Mouse (Mus musculus) B cell, adult 2 months (primary cell): ENCODE measurements around the gene Morn1.
A peak's percentile ranks its signal among the peaks of the same experiment; 100 is the strongest.

Experiments used
- DNase-seq, 2 experiments: peaks; one replicate each; pipeline ENCODE4 v3.0.0; 2022

Morn1 gene

DNA sequence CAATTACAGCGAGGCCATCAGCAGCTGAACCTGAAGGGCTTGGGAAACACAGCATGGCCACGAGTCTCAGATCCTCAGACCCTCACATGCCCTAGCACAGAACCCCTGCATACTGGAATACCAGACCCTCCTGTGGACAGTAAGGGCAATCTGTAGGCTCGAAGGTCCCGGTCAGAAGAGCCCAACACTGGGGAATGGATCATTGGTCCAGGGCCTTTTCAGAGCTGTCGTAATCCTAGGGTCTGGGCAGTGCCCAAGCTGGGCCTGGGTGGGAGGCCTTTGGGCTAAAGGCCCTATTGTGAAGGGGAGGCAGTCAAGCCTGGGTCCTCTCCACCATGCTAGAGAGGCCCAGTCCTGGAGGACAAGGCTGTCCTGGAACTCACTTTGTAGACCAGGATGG lies 56.5 kb downstream of the Morn1 start:
- no peak for DNase-seq

DNA sequence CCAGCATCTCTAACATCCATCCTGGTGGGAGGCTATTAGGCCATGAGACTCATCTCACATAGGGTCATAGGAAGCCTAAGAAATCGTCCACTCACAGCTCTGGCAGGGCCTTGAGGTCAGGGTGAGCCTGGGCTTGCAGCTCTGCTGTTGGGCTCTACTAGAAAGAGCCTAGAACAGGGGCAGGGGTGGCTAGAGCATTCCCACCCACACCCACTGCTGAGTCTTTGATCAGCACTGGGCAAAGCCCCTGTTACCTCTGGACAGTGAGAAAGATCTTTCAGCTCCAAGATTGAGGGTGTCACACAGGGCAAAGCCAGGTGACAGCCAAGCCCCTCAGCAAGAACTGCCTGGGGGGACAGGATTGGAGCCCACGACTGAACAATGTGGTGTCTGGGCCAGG lies 57.0 kb downstream of the Morn1 start:
- no peak for DNase-seq

DNA sequence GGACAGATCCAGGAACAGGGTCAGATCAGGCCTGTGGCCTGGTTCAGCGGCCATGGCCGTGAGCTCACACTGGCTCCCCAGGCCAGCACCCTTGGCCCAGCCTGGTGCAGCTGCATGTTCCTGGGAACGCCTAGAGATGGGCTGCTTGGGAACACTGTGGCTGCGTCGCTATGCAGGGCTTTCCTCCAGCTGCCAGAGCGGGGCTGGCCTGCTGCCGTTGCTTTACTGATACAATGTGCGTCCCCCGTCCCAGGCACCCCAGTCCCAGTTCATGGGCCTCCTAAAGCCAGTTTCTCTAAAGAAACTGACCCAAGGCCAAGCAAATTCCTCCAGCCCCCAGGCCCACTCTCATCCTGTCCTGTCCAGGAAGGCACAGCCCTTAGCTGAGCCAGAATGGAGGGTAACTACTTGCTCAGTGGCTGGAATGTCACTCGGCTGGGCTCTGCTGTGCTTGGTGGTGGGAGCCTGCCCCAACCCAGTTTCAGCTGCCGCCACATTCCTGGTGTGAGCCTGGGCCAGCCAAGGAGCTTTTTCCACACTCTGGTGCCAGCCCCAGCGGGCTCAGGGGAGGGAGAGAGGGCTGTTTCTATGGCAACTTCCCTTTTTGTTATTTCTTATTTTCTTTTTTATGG lies 57.6 kb downstream of the Morn1 start:
- no peak for DNase-seq

DNA sequence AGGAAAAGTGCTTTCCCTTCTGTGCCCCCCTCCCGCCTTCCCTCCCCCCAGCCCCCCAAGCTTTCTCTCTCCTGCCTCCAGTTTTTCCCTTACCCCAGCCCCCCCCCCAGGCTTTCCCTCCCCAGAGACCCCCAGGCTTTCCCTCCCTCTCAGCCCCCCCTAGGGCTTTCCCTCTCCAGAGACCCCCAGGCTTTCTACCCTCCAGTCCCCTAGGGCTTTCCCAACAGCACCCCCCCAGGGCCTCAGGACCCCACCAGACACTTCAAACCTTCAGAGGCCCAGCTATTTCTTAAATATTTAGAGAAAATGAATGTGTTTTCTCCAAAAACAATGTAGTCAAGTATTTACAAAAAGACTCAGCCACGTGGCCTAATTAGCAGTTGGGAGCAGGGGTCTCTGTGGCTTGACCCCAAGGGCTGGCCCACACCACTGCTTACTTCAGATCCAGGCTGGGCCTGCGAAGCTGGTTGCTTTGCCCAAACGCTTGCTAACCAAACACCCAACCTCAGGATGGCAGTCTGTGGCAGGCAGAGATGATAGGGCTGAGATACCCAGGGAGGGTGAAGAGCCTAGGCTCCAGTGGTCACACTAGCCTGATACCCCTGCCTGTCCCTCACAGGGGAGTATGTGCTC lies 58.3 kb downstream of the Morn1 start:
- no peak for DNase-seq

DNA sequence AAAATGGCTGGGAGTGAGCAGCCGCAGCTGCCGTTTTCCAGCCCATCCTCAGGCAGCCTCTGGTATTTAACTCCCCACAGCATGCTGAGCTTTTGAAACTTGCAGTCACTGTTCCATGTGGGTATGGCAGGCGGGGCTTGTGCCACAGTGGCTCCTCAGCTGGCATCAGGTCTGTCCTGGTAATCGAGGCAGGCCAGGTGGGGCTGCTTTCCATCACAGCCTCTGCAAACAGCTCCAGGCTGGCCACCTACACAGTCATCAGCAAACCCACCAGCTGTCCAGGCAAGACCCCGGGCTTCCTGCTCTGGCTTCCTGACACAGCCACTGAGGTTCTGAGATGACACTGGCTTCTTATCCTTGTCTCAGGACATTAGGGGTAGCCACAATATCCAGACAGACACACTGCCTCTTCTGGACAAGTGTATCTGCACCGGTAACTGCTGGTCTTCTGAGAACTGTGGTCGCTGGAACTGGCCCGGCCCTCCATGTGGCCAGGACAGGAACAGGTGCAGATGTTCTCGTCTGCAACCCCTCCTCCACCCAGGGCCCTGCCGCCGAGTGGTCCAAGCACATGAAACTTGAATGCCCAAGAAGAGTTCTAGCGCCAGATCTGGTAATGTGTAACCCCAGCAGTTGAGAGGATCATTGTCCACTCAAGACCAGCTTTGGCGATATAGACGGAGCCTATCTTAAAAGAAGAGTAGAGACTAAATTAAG lies 59.9 kb downstream of the Morn1 start:
- no peak for DNase-seq

DNA sequence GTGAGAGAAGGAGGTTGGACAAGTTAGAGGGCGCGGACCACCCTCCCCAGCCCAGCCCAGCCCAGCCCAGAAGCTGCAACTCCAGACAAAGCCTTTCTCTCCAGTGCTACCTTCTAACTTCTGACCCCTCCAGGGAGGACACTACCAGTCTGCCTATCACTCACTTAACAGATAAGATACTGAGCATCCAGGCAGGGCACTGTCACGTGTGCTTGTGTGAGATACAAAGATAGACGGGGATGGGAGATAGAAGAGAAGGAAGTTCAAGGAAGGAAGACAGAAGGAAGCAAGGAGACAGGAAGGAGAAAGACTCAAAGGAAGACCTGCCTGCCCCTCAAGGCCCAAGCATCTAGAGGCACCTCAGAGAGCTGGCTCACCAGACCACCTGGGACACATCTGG lies 62.1 kb downstream of the Morn1 start:
- no peak for DNase-seq

DNA sequence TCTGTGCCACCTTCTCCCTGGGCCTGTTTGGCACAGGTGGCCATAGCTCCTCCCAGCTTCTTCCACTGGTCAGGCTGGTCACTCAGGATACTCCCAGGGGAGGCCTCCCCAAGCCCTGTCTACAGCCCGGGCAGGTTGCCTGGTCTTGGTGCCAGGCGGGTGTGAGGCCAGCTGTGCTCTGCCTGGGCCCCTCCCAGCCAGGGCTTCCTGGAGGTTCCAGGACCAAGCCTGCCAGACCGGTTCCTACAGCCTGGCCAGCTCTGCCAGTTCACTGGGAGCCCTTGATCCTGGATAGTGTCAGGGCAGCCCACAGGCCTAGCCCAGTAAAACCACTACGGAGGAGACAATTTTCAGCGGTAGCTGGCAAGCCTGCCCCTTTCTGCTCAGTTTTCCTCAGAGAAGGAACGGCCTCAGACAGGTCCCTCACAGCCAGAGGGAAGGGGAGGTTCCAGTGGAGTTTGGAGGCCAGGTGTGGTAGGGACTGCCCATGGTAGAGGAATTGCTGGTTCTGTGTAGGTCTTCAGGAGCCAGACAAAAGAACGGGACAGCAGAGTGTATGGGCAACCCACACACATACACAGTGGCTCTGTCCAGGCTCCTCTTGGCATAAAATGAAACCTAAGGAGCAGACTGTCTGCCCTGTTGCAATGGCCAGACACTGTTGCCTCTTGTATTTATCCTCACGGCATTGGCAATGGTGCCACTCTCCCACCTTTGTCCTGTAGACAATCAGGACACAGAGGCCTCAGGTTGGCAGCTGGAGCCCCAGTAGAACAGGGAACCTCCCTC lies 62.7 kb downstream of the Morn1 start:
- no peak for DNase-seq

DNA sequence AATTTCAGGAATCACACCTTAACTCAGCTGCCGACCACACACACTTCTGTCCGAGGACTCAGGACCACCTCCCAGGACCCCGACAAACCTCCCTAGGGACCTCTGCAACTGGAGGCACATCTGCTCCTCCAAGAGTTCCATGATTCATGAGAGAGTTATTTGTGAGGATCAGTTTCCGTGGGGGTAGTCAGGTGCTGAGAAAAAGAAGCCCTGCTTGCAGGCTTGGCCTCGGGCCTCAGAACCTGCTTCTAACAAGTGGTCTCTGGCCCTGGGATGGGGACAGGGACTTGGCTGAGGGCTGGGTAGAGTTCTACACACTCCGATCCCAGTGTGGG lies 63.5 kb downstream of the Morn1 start:
- no peak for DNase-seq

DNA sequence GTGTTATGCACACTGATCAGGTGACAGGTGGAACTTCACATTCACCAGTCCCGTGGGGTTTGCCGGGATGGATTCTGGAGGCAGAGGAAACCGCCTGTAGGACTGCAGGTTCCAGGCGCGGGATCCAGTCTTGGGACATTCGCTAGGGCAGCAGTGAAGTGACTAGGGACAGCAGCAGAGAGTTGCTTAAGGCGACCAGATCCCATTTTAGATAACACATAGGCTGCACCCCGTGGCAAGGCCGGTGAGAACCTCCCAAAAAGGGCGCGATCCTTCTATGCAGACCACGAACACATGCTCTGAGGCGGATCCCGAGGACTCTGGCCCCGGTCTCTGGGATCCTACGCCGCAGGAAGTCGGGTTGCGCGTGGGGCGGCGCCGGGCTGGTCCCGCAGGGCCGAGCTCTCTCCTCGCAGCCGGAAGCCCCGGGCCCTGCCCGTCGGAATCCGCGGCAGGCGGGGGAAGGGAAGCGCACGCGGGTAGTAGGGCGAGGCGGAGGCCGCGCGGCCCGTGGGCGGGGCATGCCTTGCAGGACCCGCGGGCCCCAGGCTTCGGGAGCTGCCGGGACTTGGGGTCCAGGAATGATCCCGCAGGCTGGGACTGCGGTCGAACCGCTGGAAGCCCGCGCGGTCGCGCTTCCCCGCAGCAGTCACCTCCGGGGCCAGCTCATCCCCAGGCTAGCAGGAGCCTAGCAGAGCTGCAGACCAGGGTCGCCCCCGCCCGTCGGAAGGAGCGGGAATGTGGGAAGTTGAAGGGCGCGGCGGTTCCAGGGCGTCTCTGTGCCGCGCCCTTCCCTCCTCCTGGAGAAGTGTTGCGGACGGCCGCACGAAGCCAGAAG lies 64.1 kb downstream of the Morn1 start:
- peak; percentile 82 for DNase-seq

DNA sequence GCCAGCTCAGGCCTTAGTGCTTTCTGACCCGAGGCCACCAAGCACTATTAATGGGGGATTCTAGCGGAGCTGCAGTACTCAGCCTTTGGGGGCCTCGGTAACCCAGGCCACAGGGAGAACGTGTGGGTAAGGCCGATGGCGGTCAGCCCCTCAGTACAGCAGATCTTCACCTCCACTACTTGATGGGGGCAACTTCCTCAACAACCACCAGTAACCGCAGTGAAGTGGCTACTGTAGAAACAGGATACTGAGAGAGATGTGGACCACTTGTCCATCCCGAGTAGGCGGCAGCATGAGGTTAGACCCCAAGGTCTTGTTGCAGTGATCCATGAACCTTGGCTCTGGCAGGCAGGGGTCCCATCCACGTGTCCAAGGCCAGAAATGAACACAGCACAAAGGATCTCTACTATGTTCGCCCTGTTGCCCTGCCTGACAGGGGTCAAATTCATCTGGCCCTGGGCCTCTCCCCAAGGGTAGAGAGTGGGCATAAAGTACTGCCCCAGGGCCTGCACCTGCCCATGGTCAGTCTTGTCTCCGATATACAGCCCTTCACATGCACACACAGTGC lies 64.9 kb downstream of the Morn1 start:
- peak; percentile 15 to 24 for DNase-seq

DNA sequence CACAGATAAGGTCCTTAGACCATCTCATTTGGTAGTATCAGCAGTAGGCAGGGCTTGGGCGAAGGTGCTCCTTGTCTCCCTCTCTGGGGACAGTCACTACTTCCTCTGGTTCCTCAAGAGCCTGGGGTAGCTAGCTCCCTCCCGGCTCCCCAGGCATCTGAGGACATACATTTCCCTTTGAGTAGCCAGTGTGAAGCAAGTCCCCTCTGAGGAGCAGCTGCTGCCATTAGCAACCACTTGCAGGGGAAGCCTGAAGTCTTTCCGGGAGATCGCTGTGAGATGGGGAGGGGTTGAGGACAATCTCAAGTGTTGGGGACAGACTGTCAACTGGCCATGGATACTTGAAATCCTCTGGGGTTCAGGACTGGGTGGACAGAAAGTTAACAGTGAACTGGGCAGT lies 65.5 kb downstream of the Morn1 start:
- DNase-seq, result peak in 1 of 2 experiments; percentile 14

DNA sequence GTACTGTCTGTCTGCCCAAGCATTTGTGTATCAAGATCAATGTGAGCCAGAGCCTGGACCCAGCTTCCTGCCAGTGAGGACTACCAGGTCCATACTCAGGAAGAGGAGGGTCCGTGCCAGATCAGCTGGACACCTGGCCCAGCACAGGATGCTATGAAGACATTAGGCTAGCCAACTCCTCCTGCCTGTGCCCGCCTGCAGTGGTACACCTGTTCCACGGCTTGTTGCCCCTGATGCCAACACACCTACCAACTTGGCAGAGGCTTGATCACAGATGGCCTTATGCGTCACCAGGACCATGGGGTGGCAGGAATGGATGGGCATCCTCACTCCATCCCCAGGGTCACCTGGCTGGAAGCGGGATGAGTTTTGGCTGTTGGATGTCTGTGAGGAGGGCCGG lies 66.1 kb downstream of the Morn1 start:
- no peak for DNase-seq

DNA sequence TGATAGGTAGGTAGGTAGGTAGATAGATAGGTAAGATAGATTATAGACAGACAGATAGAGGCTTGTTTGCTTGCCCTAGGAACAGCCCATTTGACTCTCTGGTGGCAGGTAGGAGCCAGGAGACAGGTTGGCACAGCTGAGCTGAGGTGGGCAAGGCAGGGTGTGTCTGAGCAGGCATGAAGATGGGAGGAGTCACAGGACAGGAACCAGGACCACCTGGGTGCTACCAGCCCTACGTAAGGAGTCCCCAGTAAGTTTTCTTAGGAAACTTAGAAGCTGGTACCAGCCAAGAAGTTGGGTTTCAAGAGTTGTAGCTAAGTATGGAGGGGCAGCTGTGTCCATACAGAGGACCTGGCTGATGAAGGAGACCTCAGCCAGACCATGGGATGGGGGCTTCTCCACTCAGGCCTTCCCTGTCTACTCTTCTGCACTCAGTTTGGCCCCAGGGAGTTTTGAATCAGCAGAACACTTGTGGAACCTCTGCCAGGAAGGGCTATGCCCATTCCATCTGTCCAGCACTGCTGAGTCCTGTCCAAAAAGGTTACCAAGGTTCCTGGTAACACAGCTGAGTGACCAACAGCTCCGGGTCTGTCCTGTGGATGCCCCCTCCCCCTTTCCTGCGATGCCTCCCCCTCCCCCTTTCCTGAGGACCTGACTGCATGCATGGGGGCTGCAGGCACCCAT lies 67.2 kb downstream of the Morn1 start:
- DNase-seq, result no peak

DNA sequence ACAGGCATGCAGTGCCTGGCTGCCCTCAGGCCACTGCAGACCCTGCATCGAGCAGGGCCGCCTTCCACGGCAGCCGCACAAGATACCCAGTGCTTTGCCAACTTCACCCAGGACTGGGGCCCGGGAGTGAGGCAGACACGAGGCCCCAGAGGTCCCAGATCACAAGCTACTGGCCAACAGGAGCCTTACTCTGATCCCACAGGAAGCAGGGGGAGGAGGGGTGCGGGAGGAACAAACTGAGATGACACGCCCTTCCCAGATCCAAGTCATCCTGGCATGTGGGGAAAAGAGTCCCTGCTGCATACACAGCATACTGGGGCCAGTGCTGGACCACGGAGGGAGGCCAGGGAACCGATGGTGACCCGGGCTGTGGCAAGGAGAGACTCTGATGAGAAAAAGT lies 68.6 kb downstream of the Morn1 start:
- DNase-seq, result no peak

DNA sequence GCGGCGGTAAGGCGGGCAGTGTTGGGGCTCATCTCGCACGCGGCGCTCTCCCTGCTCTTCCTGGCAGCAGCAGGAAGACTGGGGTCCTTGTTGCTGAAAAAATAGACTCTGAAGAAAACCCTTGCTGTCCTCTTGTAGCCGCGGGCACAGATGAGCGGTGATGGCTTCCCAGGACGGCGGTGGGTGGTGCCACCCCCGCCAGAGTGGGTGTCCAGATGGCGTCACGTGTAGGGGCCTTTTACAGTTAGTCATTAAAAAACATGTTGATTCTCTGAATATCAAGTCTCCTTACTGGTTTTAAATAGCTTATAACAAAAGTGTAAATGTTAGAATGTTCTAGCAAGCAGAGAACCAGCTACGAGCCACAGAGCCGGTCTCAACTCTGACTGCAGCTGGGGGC lies 70.4 kb downstream of the Morn1 start:
- no peak for DNase-seq

DNA sequence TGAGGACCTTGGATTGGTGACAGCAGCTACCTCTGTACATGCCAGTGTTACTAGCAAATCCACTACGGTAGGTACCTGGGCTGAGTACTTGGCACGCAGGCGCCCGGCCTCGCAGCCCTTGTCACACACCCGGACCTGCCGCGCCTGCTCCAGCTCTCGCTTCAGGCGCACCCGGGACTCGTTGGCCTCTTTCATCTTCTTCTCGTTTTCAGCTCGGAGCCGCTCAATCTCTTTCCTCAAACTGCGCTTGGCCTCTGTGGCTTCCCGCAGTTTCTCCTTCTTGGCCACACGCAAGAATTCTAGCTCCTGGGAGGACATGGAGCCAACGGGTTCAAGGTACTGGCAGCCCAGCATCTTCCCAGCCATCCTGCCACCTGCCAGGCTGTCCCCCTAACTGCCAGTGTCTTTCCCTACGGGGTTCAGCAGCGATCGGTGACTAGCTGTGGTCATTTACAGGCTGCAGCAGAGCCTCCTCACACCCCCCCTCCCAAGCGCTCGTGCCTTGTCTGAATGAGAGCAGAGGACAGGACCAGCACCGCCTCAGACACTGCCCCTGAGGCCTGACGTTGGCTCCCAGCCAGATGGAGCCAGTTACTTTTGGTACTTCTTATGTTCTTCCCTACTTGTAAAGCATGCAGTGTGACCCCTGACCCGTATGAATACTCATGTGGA lies 71.6 kb downstream of the Morn1 start:
- no peak for DNase-seq

DNA sequence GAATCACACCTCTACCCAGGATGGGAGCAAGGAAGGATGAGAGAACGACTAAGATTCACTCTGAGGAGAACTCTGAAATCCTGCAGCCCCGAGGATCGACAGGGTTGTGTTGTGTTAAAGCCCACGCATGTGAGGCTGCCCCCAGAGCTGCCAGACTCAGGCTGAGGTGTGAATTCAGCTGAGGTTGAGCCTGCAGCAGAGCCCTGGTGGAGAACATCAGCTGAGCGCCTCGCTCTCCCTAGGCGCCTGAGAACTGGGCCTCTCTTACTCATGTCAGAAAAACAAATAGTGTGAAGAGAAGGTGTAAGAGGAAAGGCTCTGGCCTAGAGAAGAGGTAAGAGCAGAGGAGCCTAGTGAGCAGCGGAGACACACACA lies 72.2 kb downstream of the Morn1 start:
- DNase-seq, result no peak

DNA sequence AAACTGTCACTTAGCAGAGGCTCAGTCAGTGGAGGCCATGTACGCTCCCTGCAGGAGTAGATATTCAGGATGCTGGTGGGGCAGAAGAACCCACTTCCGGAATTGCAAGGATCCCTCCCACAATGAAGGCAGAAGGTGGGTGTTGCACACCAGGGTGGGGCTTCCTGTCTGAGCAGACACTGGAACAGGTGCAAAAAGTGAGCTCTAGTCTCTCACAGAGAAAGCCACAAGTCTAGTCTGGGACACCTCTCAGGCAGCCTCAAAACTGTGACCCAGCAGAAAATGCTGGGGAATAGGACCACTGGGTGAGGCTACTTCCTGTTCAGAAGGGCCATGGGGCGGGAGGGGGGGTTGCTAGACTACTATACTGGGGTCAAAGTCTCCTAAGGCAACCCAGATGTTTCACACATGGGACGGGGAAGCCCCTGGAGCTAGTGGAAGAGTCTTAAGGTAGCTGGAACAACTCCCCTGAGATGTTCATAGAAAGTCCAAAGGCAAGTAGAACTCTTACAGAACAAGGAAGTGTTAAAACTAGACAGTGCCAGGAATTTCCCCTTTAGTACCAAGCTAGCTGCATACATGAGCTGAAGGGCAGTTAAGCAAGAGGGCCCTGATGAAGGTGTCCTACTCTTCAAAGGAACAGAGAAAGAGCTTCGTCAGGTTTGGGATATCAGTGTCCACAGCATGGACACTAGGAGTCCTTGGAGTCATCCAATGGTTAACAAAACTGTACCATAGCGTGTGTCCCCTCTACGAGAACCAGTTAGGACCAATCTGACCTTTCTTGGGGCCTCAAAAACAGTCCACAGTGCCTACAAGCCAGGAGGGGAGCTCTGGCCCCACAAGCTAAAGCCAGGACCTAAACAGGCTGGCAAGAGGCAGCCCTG lies 76.3 kb downstream of the Morn1 start:
- peak; percentile 64 to 66 for DNase-seq

DNA sequence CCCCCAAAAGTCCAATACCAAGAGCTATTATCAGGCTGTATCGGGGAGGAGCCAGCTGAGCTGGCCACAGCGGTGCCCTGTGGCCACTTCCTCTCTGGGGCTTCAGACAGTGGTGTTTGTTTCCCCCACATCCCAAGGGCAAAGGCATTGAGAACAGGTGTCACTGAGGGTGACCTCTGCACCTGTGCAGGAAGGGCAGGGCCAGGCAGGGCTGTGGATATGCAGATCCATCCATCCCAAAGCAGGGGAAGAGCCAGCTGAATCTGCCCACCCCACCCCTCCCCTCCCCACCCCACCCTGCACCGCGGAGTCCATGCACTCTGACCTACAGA lies 76.9 kb downstream of the Morn1 start:
- DNase-seq, result no peak

DNA sequence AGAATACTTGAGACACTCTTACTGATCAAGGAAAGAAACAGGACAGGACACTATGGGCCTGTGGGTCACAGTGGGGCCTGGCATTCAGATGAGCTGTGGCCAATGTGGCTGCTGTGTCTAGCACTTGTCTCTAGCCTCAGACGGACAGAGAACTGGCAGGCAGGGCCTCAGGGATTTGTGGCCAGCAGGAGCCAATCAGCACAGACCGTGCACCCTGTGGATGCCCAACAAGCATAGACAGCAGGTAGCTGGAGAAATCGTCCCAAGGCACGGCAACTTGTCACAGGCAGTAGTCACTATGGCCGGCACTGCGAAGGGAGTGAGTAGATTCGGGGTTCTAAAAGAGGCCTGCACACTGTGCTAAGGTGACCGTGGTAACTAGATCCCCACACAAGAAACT lies 77.3 kb downstream of the Morn1 start:
- no peak for DNase-seq
